Mouse (Mus musculus): Measurements from ENCODE around the gene Sox6. TPM values are rescaled to one million over a fixed set of nuclear protein-coding genes. Genes with fewer than 3 reads are reported as not detected.

Sox6 gene
- polyA plus RNA-seq, 1 experiment from 2014 or later: 37.5 TPM

DNA sequence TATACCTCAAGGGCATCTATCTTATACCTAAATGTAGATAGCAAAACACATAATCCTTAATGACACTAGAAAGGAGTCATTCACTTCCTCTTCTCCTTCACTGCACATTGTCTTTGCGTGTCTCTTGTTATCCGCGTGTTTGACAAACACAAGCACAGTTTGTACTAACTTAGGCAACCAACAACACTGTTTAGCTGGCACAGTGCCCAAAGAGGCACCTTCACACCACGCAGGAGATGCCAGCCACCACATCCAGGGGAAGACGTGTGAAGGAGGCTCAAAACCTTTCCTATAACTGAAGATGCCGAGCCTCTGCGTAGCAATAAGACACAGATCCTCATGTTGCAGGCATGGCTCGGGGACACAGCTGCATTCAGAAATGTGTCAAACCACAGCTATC, 345.4 kb downstream of the Sox6 start:
- WGBS: 74% methylated on average over 8 of the region's 8 CpGs
- Histone ChIP-seq H3K9ac (ENCODE audit: low read length) (no peak overlapping the region), H3K4me3 (replicated peaks; ENCODE audit: low read length) (no peak overlapping the region), H3K9me3 (replicated peaks; ENCODE audit: control insufficient read depth, low read length) (no peaks in the 10 kb centered on the region), H3K36me3 (ENCODE audit: control insufficient read depth, insufficient read depth, low read length) (no peaks in the 10 kb centered on the region), H3K27me3 (ENCODE audit: control insufficient read depth, insufficient read depth, low read length) (no peaks in the 10 kb centered on the region), H3K4me1 (ENCODE audit: control insufficient read depth, insufficient read depth, low read length) (no peaks in the 10 kb centered on the region), H3K4me2 (ENCODE audit: low read depth, low read length) (no peak overlapping the region), H3K27ac (ENCODE audit: low read length) (no peak overlapping the region)
- no peak for ATAC-seq (ENCODE audit: insufficient read depth, low FRiP score)

DNA sequence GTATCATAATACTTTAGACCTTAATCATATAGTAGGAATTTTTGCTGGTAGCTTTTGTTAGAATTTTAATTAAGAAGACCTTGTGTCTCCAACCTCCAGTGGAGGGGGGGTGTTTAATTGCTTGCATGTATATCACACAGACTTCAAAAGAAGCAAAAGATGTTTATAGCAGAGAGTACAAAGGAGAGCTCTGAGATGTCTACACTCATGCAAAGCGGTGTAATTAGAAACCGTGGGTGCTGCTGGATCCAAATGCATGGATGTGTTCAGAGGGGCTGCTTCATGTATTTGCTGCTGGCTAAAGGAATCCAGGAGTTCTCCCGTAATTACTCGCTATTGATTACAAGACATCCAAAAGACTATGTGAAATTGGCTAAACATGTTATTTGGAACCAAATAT, 347.5 kb downstream of the Sox6 start:
- WGBS: 79% methylated on average over 4 of the region's 4 CpGs
- Histone ChIP-seq H3K27ac (ENCODE audit: low read length) (no peak overlapping the region), H3K4me2 (ENCODE audit: low read depth, low read length) (no peak overlapping the region), H3K4me1 (ENCODE audit: control insufficient read depth, insufficient read depth, low read length) (no peaks in the 10 kb centered on the region), H3K4me3 (replicated peaks; ENCODE audit: low read length) (no peak overlapping the region), H3K27me3 (ENCODE audit: control insufficient read depth, insufficient read depth, low read length) (no peaks in the 10 kb centered on the region), H3K9me3 (replicated peaks; ENCODE audit: control insufficient read depth, low read length) (no peaks in the 10 kb centered on the region), H3K36me3 (ENCODE audit: control insufficient read depth, insufficient read depth, low read length) (no peaks in the 10 kb centered on the region), H3K9ac (ENCODE audit: low read length) (no peak overlapping the region)
- ATAC-seq (ENCODE audit: insufficient read depth, low FRiP score): no peak

DNA sequence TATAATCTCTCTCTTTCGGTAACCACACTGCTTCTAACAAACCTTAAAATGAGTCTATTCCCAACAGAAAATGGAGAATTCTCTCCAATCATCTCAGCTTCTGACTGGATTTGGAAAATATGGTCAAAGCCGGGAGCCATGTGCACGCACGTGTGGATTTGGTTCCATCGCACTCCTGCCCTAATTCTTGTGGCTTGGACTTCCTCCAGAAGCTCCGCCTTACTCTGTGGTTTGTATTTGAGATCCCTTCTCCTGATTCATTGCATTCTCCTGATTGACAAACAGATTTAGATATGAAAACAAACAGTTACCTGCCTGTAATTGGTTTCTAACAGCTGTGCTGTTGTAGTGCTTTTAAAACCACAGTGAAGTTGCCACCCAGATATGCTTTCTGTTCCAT, 351.9 kb downstream of the Sox6 start:
- H3K27ac ChIP-seq (ENCODE audit: low read length): no peak overlapping the region
- H3K27me3 ChIP-seq (ENCODE audit: control insufficient read depth, insufficient read depth, low read length): no peaks in the 10 kb centered on the region
- H3K9me3 ChIP-seq (replicated peaks; ENCODE audit: control insufficient read depth, low read length): no peaks in the 10 kb centered on the region
- no peak overlapping the region for H3K4me2 ChIP-seq (ENCODE audit: low read depth, low read length)
- H3K36me3 ChIP-seq (ENCODE audit: control insufficient read depth, insufficient read depth, low read length): no peaks in the 10 kb centered on the region
- H3K9ac ChIP-seq (ENCODE audit: low read length): no peak overlapping the region
- H3K4me1 ChIP-seq (ENCODE audit: control insufficient read depth, insufficient read depth, low read length): no peaks in the 10 kb centered on the region
- no peak overlapping the region for H3K4me3 ChIP-seq (replicated peaks; ENCODE audit: low read length)
- no peak for ATAC-seq (ENCODE audit: insufficient read depth, low FRiP score)
- 75% methylated on average over 6 of the region's 6 CpGs for WGBS

DNA sequence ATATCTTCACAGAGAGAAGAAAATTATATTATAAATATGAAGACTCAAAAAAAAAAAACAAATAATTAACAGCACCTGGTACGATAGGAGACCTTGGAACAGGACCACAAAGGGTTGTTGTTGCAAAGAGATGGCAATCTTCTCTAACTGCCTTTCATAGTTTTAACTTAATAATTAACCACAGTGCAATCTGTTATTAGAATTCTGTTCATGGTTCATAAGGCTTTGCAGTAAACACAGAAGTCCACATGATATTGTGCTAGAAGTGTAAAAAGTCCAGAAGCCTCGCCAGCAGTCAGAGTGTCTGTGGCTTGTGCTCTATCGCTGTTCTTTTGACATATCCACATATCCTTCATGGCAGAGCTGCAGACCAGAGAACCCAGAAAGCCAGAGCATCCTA, 354.5 kb downstream of the Sox6 start:
- H3K4me3 ChIP-seq (replicated peaks; ENCODE audit: low read length): no peak overlapping the region
- H3K4me2 ChIP-seq (ENCODE audit: low read depth, low read length): no peak overlapping the region
- H3K9ac ChIP-seq (ENCODE audit: low read length): no peak overlapping the region
- H3K4me1 ChIP-seq (ENCODE audit: control insufficient read depth, insufficient read depth, low read length): no peaks in the 10 kb centered on the region
- H3K27ac ChIP-seq (ENCODE audit: low read length): no peak overlapping the region
- no peaks in the 10 kb centered on the region for H3K27me3 ChIP-seq (ENCODE audit: control insufficient read depth, insufficient read depth, low read length)
- no peaks in the 10 kb centered on the region for H3K9me3 ChIP-seq (replicated peaks; ENCODE audit: control insufficient read depth, low read length)
- no peak for ATAC-seq (ENCODE audit: insufficient read depth, low FRiP score)
- no peaks in the 10 kb centered on the region for H3K36me3 ChIP-seq (ENCODE audit: control insufficient read depth, insufficient read depth, low read length)
- 78% methylated on average over 3 of the region's 3 CpGs for WGBS

- Histone ChIP-seq H3K4me3 (replicated peaks; ENCODE audit: low read length) (no peak overlapping the region), H3K27me3 (ENCODE audit: control insufficient read depth, insufficient read depth, low read length) (no peaks in the 10 kb centered on the region), H3K4me1 (ENCODE audit: control insufficient read depth, insufficient read depth, low read length) (peaks cover 12% of the 10 kb centered on the region), H3K27ac (ENCODE audit: low read length) (no peak overlapping the region), H3K4me2 (ENCODE audit: low read depth, low read length) (no peak overlapping the region), H3K9me3 (replicated peaks; ENCODE audit: control insufficient read depth, low read length) (no peaks in the 10 kb centered on the region), H3K9ac (ENCODE audit: low read length) (no peak overlapping the region), H3K36me3 (ENCODE audit: control insufficient read depth, insufficient read depth, low read length) (no peaks in the 10 kb centered on the region)
- WGBS: 81% methylated on average over 2 of the region's 2 CpGs
- ATAC-seq (ENCODE audit: insufficient read depth, low FRiP score): no peak
Measured at GRCm38 (mm10) chr7:115671749-115672148, 366.8 kb downstream of the Sox6 start.

- Histone ChIP-seq H3K36me3 (ENCODE audit: control insufficient read depth, insufficient read depth, low read length) (no peaks in the 10 kb centered on the region), H3K27me3 (ENCODE audit: control insufficient read depth, insufficient read depth, low read length) (no peaks in the 10 kb centered on the region), H3K4me2 (ENCODE audit: low read depth, low read length) (no peak overlapping the region), H3K9ac (ENCODE audit: low read length) (no peak overlapping the region), H3K9me3 (replicated peaks; ENCODE audit: control insufficient read depth, low read length) (no peaks in the 10 kb centered on the region), H3K4me3 (replicated peaks; ENCODE audit: low read length) (no peak overlapping the region), H3K27ac (ENCODE audit: low read length) (no peak overlapping the region), H3K4me1 (ENCODE audit: control insufficient read depth, insufficient read depth, low read length) (peaks cover 14% of the 10 kb centered on the region)
- peak; percentile 60; the same call in 1 of the 2 replicates for ATAC-seq (ENCODE audit: insufficient read depth, low FRiP score)
- WGBS: 43% methylated on average over 4 of the region's 4 CpGs
Measured at GRCm38 (mm10) chr7:115671272-115671671, 367.3 kb downstream of the Sox6 start.

- Histone ChIP-seq H3K4me2 (ENCODE audit: low read depth, low read length) (no peak overlapping the region), H3K27me3 (ENCODE audit: control insufficient read depth, insufficient read depth, low read length) (no peaks in the 10 kb centered on the region), H3K9me3 (replicated peaks; ENCODE audit: control insufficient read depth, low read length) (no peaks in the 10 kb centered on the region), H3K27ac (ENCODE audit: low read length) (0 out of 2 replicates have a peak overlapping the region, but pooled peaks have one; percentile 7), H3K4me1 (ENCODE audit: control insufficient read depth, insufficient read depth, low read length) (peaks cover 14% of the 10 kb centered on the region), H3K9ac (ENCODE audit: low read length) (no peak overlapping the region), H3K4me3 (replicated peaks; ENCODE audit: low read length) (no peak overlapping the region), H3K36me3 (ENCODE audit: control insufficient read depth, insufficient read depth, low read length) (no peaks in the 10 kb centered on the region)
- ATAC-seq (ENCODE audit: insufficient read depth, low FRiP score): no peak
- WGBS: 67% methylated on average over 6 of the region's 6 CpGs
Measured at GRCm38 (mm10) chr7:115669207-115670004, 369.2 kb downstream of the Sox6 start.

DNA sequence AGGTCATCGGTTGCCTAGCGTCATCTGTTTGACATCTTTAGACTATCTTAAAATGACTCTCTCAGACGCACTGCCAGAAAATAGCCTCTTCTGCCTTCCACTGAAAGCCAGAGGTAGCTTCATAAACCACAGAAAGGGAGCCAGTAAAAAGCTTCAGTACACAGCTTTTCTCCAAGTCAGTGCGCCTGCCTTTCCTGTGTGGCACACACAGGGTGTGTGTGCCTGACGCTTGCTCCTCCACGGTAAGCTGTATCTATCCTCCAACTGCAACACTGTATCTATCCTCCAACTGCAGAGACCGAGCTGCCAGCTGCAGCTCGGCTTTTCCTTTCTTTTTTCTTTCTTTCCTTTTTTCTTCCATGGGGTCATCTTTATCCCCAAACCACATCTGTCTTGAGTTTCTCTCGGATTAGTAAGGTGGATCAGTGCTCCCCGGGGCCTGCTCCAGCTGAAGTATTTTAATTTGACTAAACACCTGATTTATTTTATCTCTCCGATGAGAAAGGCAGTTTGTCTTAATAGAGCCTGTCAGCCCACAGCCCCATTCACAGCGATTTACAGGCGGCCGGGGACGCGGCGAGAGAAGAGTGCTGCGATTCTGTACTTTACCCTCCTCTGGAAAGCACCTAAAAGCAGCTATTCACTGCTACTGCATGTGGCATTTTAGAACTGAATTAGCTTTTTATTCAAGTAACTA, 371.8 kb downstream of the Sox6 start:
- H3K27ac ChIP-seq (ENCODE audit: low read length): no peak overlapping the region
- H3K4me3 ChIP-seq (replicated peaks; ENCODE audit: low read length): peak overlapping the region; percentile 29
- no peak overlapping the region; the same call in 1 of the 2 replicates for H3K9ac ChIP-seq (ENCODE audit: low read length)

DNA sequence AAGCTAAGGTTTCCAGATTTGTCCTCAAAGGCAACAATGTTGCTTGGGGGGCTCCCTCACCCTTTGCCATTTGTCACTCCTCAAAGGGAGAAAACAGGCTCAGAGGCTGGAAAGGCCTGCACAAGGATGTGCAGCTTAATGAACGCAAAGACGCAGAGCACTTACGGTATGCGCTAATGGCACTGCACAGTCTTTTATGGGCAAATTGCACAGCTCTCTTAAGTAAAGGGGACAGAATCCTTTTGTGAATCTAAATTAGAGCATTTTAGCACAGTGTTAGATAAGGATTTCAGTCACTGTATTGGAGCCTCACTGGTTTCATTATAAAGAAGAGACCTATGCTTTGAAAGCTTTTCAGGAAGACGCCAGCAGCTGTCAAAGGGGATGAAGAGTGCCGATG, 375.2 kb downstream of the Sox6 start:
- 78% methylated on average over 6 of the region's 6 CpGs for WGBS

More for the DNA sequence above, 371.8 kb downstream of the Sox6 start:
- no peak for ATAC-seq (ENCODE audit: insufficient read depth, low FRiP score)
- WGBS: 30% methylated on average over 18 of the region's 18 CpGs
- Histone ChIP-seq H3K27me3 (ENCODE audit: control insufficient read depth, insufficient read depth, low read length) (no peaks in the 10 kb centered on the region), H3K36me3 (ENCODE audit: control insufficient read depth, insufficient read depth, low read length) (no peaks in the 10 kb centered on the region), H3K4me1 (ENCODE audit: control insufficient read depth, insufficient read depth, low read length) (peaks cover 14% of the 10 kb centered on the region), H3K4me2 (ENCODE audit: low read depth, low read length) (peak overlapping the region; percentile 55), H3K9me3 (replicated peaks; ENCODE audit: control insufficient read depth, low read length) (no peaks in the 10 kb centered on the region)

More for the DNA sequence above, 375.2 kb downstream of the Sox6 start:
- Histone ChIP-seq H3K9ac (ENCODE audit: low read length) (no peak overlapping the region), H3K4me2 (ENCODE audit: low read depth, low read length) (no peak overlapping the region), H3K4me1 (ENCODE audit: control insufficient read depth, insufficient read depth, low read length) (peaks cover 13% of the 10 kb centered on the region), H3K27ac (ENCODE audit: low read length) (no peak overlapping the region), H3K27me3 (ENCODE audit: control insufficient read depth, insufficient read depth, low read length) (no peaks in the 10 kb centered on the region), H3K9me3 (replicated peaks; ENCODE audit: control insufficient read depth, low read length) (no peaks in the 10 kb centered on the region), H3K36me3 (ENCODE audit: control insufficient read depth, insufficient read depth, low read length) (no peaks in the 10 kb centered on the region), H3K4me3 (replicated peaks; ENCODE audit: low read length) (no peak overlapping the region)
- no peak for ATAC-seq (ENCODE audit: insufficient read depth, low FRiP score)

Measured in stomach, embryonic 16.5 days (tissue).